Comparison of ENCODE assay signal across 13 mouse cellular contexts in the genomic region with DNA sequence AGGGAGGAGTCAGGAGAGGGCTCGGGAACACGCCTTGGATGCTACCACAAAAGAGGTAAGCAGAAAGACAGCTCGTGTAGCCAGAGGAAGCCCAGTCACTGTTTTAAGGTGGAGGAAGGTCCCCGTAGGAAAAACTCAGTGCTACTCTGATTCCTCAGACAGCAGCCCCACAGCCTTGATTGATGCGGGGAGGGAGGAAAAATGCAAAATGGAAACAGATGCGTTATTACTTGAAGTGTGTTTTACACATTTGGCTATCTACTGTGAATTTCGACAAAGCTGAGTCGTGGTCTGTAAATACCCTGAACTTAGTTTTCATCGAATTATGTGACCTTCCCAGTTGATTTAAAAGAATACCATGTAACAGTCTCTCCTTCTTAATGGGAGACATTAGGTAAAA.
"Had no signal": no experiment of that assay in that cellular context is flagged by ENCODE, and none has a peak within 500 bp of the region (broad histone marks: within the 10 kb centered on the region; RNA-seq: fewer than 3 reads in every experiment).

No protein-coding gene starts in this region.

- H3K4me2 ChIP-seq: liver, embryonic 11.5 days; liver, embryonic 15.5 days; neural tube, embryonic 12.5 days had no signal

- H3K4me1 ChIP-seq: liver, embryonic 15.5 days; neural tube, embryonic 12.5 days had no signal

- H3K27me3 ChIP-seq: liver, embryonic 15.5 days; neural tube, embryonic 12.5 days had no signal

- H3K9ac ChIP-seq: liver, embryonic 15.5 days; neural tube, embryonic 12.5 days had no signal

- H3K36me3 ChIP-seq: liver, embryonic 15.5 days; midbrain, embryonic 10.5 days; neural tube, embryonic 12.5 days had no signal

- H3K4me3 ChIP-seq: layer of hippocampus, adult 2 months; liver, embryonic 15.5 days; midbrain, embryonic 10.5 days; neural tube, embryonic 12.5 days had no signal

- H3K9me3 ChIP-seq: liver, embryonic 15.5 days; midbrain, embryonic 10.5 days; neural tube, embryonic 12.5 days had no signal

- ATAC-seq: lung, postnatal 0 days had no signal

- DNase-seq: kidney, postnatal 10 days; kidney, postnatal 4 days; lung, adult 2 months; lung, postnatal 36 days; midbrain, embryonic 14.5 days; retina, postnatal 1 day; thymus, postnatal 36 days had no signal

- H3K27ac ChIP-seq: layer of hippocampus, adult 2 months; liver, embryonic 15.5 days; midbrain, embryonic 10.5 days; neural tube, embryonic 12.5 days had no signal
